Mouse (Mus musculus) erythroblast, embryonic 14.5 days (primary cell): ENCODE data around the gene Ccs.

Source experiments
- GATA1 ChIP-seq: IDR thresholded peaks from 2 replicates; pipeline ENCODE4 v1.6.1; 2012; ENCODE audit warnings: low read length, inconsistent platforms, mixed read lengths
- TAL1 ChIP-seq: IDR thresholded peaks from 3 replicates; pipeline ENCODE4 v1.6.1; 2012; ENCODE audit warnings: low read length, inconsistent platforms, mixed read lengths

- TF ChIP-seq GATA1 (no peak), TAL1 (no peak)
Observed at GRCm38 (mm10) chr19:4849800-4850199, 10.7 kb upstream of the Ccs start.
